Mouse (Mus musculus) heart, embryonic 16.5 days (tissue): Measurements from ENCODE around the gene Fam172a. TPM values are rescaled to one million over a fixed set of nuclear protein-coding genes. Genes with fewer than 3 reads are reported as not detected.
A peak's percentile ranks its signal among the peaks of the same experiment; 100 is the strongest.

Experiments
- ATAC-seq: fragments of 200-750 bp; cut with Nextera tagmentation; replicated peaks from 2 replicates; pipeline ENCODE4 v1.8.0; 2017; ENCODE audit warnings: moderate number of reproducible peaks; ENCODE audit not compliant: insufficient read depth, low FRiP score; ENCODE audit errors: extremely low read depth
- H3K27ac ChIP-seq: fragments of 300-500 bp; sonication (generic); 2 replicates; pipeline ENCODE4 v1.5.1; 2014; ENCODE audit warnings: mild to moderate bottlenecking, low read length, control low read depth, moderate library complexity
- H3K27me3 ChIP-seq: fragments of 300-500 bp; sonication (generic); 2 replicates; pipeline ENCODE4 v1.6.1; 2014; ENCODE audit warnings: low read length, mixed read lengths; ENCODE audit not compliant: control insufficient read depth, insufficient read depth
- H3K36me3 ChIP-seq: fragments of 300-500 bp; sonication (generic); 2 replicates; pipeline ENCODE4 v1.6.1; 2014; ENCODE audit not compliant: control insufficient read depth, insufficient read depth
- H3K4me1 ChIP-seq: fragments of 300-500 bp; sonication (generic); 2 replicates; pipeline ENCODE4 v1.6.1; 2014; ENCODE audit warnings: low read length, mixed read lengths; ENCODE audit not compliant: control insufficient read depth, insufficient read depth
- H3K4me2 ChIP-seq: fragments of 300-500 bp; sonication (generic); 2 replicates; pipeline ENCODE4 v1.6.1; 2014; ENCODE audit warnings: low read depth, mild to moderate bottlenecking, control low read depth, low read length
- H3K4me3 ChIP-seq: fragments of 300-500 bp; sonication (generic); 2 replicates; pipeline ENCODE4 v1.5.1; 2014; ENCODE audit warnings: mild to moderate bottlenecking, control low read depth, low read length
- H3K9ac ChIP-seq: fragments of 300-500 bp; sonication (generic); 2 replicates; pipeline ENCODE4 v1.6.1; 2014; ENCODE audit warnings: low read length, control low read depth
- H3K9me3 ChIP-seq: fragments of 300-500 bp; sonication (generic); replicated peaks from 2 replicates; pipeline ENCODE4 v1.6.1; 2016; ENCODE audit warnings: low read length; ENCODE audit not compliant: control insufficient read depth
- WGBS: fragments of 180-500 bp; shearing (Covaris S2); extraction: QIAGEN DNeasy Blood & Tissue Kit; methylation state at CpG from one replicate; pipeline ENCODE4 v1.1.7; 2014; 5-methylcytosine and 5-hydroxymethylcytosine counted together
- polyA plus RNA-seq: library from polyadenylated mRNA; unstranded; fragments of >200 nt; fragmentation: Nextera tagmentation; extraction: Ambion mirVana; gene quantifications from 2 replicates; pipeline ENCODE4 v1.2.1, GENCODE M21; 2015

The Fam172a gene
- polyA plus RNA-seq, 1 experiment from 2014 or later: 21.0 TPM

- H3K9me3 ChIP-seq: no peaks in the 10 kb centered on the region
- peaks cover 22% of the 10 kb centered on the region for H3K27me3 ChIP-seq
- H3K4me2 ChIP-seq: peak overlapping the region; percentile 99
- H3K4me1 ChIP-seq: peaks cover 8% of the 10 kb centered on the region
- 2% methylated on average over 24 of the region's 30 CpGs for WGBS
- peak; percentile 70 for ATAC-seq
- no peaks in the 10 kb centered on the region for H3K36me3 ChIP-seq
- H3K4me3 ChIP-seq: peak overlapping the region; percentile 63
- H3K9ac ChIP-seq: peak overlapping the region; percentile 50; the same call in 1 of the 2 replicates
- peak overlapping the region; percentile 31 for H3K27ac ChIP-seq
Measured at GRCm38 (mm10) chr13:78200991-78201870, 499.4 kb downstream of the Fam172a start.

GRCm38 (mm10) chr13:78201871-78202565 is 500.2 kb downstream of the Fam172a start:
- H3K4me2 ChIP-seq: peak overlapping the region; percentile 99
- no peaks in the 10 kb centered on the region for H3K36me3 ChIP-seq
- H3K27ac ChIP-seq: peak overlapping the region; percentile 31
- peaks cover 19% of the 10 kb centered on the region for H3K27me3 ChIP-seq
- H3K4me1 ChIP-seq: peaks cover 8% of the 10 kb centered on the region
- no peaks in the 10 kb centered on the region for H3K9me3 ChIP-seq
- no peak for ATAC-seq
- peak overlapping the region; percentile 63 for H3K4me3 ChIP-seq
- peak overlapping the region; percentile 50 for H3K9ac ChIP-seq
- 2% methylated on average over 22 of the region's 22 CpGs for WGBS

GRCm38 (mm10) chr13:78202574-78203347 is 500.9 kb downstream of the Fam172a start:
- Histone ChIP-seq H3K4me2 (peak overlapping the region; percentile 99), H3K4me3 (peak overlapping the region; percentile 63), H3K36me3 (no peaks in the 10 kb centered on the region), H3K27me3 (peaks cover 15% of the 10 kb centered on the region), H3K4me1 (peaks cover 8% of the 10 kb centered on the region), H3K27ac (peak overlapping the region; percentile 38), H3K9ac (peak overlapping the region; percentile 68), H3K9me3 (no peaks in the 10 kb centered on the region)
- under 1% methylated on average over 47 of the region's 47 CpGs for WGBS
- ATAC-seq: no peak

GRCm38 (mm10) chr13:78203348-78204061 is 501.7 kb downstream of the Fam172a start:
- peak overlapping the region; percentile 38 for H3K27ac ChIP-seq
- H3K36me3 ChIP-seq: no peaks in the 10 kb centered on the region
- peaks cover 3% of the 10 kb centered on the region; the same call in 1 of the 2 replicates for H3K4me1 ChIP-seq
- peak overlapping the region; percentile 99 for H3K4me2 ChIP-seq
- peak overlapping the region; percentile 68 for H3K9ac ChIP-seq
- ATAC-seq: peak; percentile 14; the same call in 1 of the 2 replicates
- under 1% methylated on average over 34 of the region's 37 CpGs for WGBS
- H3K4me3 ChIP-seq: peak overlapping the region; percentile 63
- H3K9me3 ChIP-seq: no peaks in the 10 kb centered on the region
- peaks cover 18% of the 10 kb centered on the region for H3K27me3 ChIP-seq

- no peak overlapping the region for H3K9ac ChIP-seq
- H3K4me1 ChIP-seq: peaks cover 10% of the 10 kb centered on the region
- ATAC-seq: no peak
- no peaks in the 10 kb centered on the region for H3K36me3 ChIP-seq
- peaks cover 30% of the 10 kb centered on the region for H3K27me3 ChIP-seq
- no peaks in the 10 kb centered on the region for H3K9me3 ChIP-seq
- no peak overlapping the region for H3K4me2 ChIP-seq
- H3K27ac ChIP-seq: no peak overlapping the region
- H3K4me3 ChIP-seq: no peak overlapping the region
Measured at GRCm38 (mm10) chr13:78205426-78205825, 503.6 kb downstream of the Fam172a start.

GRCm38 (mm10) chr13:78206891-78207430 is 505.1 kb downstream of the Fam172a start:
- no peak overlapping the region for H3K4me2 ChIP-seq
- peaks cover 34% of the 10 kb centered on the region for H3K27me3 ChIP-seq
- H3K4me1 ChIP-seq: peaks cover 10% of the 10 kb centered on the region
- no peaks in the 10 kb centered on the region for H3K36me3 ChIP-seq
- no peak for ATAC-seq
- WGBS: 55% methylated on average over 7 of the region's 7 CpGs
- no peak overlapping the region for H3K4me3 ChIP-seq
- no peak overlapping the region for H3K9ac ChIP-seq
- H3K9me3 ChIP-seq: no peaks in the 10 kb centered on the region
- H3K27ac ChIP-seq: no peak overlapping the region

- H3K27me3 ChIP-seq: peaks cover 43% of the 10 kb centered on the region
- no peak overlapping the region for H3K9ac ChIP-seq
- H3K4me3 ChIP-seq: no peak overlapping the region
- no peak overlapping the region for H3K4me2 ChIP-seq
- no peaks in the 10 kb centered on the region for H3K36me3 ChIP-seq
- no peak for ATAC-seq
- WGBS: 30% methylated on average over 12 of the region's 12 CpGs
- peaks cover 9% of the 10 kb centered on the region for H3K4me1 ChIP-seq
- no peaks in the 10 kb centered on the region for H3K9me3 ChIP-seq
- H3K27ac ChIP-seq: no peak overlapping the region
Measured at GRCm38 (mm10) chr13:78207796-78208645, 506.2 kb downstream of the Fam172a start.
